Mouse (Mus musculus) embryo, embryonic 10.5 days (tissue): ENCODE measurements at regions not wholly inside any gene's neighbourhood (a gene's known extent, or its start where the extent isn't known, plus 50 kb on each side); places are given as distances from the start of the nearest gene placed in this dataset.
A peak's percentile ranks its signal among the peaks of the same experiment; 100 is the strongest.

Source experiments
- DNase-seq: peaks from one replicate; pipeline ENCODE4 v3.0.0-alpha.2; 2015; ENCODE audit warnings: low spot score

GRCm38 (mm10) chr14:47857731-47858556, 209.7 kb downstream of the Ktn1 start:
- DNase-seq = no peak

DNA sequence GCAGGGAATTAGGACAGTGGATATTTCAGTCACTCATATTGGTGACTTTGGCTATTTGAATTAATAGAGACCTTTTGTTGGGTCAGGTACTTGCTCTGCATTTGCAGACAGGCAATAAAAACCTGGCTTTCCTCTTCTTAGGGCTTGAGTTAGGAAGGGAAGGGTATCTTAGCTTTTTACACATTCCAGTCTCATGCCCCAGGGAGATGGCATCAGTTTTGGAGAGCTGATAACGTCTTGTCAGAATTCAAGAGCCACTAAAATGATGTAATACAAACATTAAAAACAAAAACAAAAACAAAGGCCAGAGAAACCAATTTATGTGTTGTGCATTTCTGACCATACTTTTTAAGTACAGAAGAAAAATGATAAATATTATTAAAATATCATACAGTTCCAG, 214.3 kb downstream of the Ktn1 start:
- no peak for DNase-seq

GRCm38 (mm10) chr14:47863067-47863466, 214.8 kb downstream of the Ktn1 start:
- no peak for DNase-seq

DNA sequence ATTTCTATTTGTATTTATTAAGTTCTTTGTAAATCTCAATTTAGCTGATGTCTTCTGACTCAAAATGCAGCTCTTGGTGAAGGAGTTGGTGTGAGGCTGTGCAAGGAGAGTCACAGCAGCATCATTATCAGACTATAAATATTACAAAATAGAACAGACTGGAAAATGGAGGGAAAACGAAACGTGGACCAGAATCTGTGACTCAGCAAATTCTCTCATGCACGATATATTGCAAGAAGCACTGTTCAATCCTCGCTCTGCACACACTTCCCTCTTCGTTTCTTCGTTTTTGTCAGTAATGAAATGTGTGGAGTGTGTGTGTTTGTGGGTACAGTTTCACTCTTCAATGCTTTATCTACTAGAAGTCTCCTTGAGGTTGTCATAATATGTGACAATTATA, 215.5 kb downstream of the Ktn1 start:
- no peak for DNase-seq

GRCm38 (mm10) chr14:47867017-47867416, 218.8 kb downstream of the Ktn1 start:
- no peak for DNase-seq

- DNase-seq = no peak
These were observed 220.1 kb downstream of the Ktn1 start for GRCm38 (mm10) chr14:47868258-47868780.

- no peak for DNase-seq
These were observed 228.3 kb downstream of the Ktn1 start for GRCm38 (mm10) chr14:47876585-47876984.

- DNase-seq = no peak
These were observed 228.9 kb downstream of the Ktn1 start for GRCm38 (mm10) chr14:47877167-47877566.

DNA sequence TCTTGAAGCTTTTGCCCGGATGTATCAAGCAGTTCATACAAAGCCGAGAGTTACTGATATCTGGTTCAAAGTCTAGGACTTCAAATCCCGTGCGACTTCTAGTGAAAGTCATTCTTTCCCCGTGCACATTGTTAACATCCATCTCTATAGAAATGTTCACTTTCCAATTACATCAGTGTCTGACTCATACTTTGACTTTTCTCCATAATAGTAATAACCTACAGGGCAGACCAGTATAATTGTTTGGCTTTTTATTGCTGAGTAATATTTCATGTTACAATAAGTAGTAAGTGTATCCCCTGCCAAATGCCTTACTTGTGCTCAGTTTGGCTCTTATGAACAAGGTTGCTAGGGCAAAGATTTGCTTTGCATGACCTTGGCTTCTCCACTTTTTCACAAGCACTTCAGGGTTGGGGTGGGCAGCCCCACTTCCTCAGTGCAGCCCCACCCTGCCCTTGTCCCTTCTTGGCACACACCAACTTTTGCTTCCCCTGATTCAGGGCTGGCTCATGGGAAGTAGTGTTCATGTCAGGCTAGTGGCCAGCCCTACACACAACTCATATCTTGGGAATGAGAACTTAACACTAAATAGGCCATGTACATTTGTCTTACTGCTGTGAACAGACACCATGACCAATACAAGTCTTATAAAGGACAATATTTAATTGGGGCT, 229.7 kb downstream of the Ktn1 start:
- DNase-seq = no peak

- DNase-seq = no peak
These were observed 235.3 kb upstream of the Peli2 start for GRCm38 (mm10) chr14:47885326-47885725.

- no peak for DNase-seq
These were observed 230.1 kb upstream of the Peli2 start for GRCm38 (mm10) chr14:47890251-47891198.

GRCm38 (mm10) chr14:47896581-47896980, 224.0 kb upstream of the Peli2 start:
- DNase-seq = no peak

DNA sequence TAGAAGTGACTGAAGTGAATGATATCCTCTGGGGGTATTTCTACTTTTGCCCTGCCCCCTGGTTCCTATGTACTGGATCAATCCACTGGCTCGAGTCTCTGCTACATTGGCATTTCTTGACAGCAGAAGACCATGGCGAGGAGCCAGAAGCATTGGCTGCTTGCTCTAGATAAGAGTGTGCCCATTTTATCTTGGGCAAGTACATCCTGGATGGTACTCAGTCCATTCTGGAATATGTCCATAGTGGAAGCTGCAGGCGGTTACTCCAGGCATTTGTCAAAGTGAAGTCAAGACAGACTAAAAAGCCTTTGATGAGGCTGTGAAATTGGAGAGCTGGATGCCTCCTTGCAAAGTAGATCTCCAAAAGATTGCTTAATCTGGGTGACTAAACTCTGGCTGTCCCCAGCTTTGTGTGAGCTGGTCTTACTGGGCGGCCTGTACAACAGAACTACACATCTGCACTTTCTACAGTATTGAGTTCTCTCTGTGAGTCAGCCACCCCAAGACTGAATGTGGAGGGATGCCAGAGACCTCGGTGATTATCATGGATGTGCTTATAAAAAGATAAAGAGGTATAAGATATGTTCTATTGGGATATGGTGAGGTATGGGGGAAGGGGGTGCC, 222.6 kb upstream of the Peli2 start:
- DNase-seq = no peak

DNA sequence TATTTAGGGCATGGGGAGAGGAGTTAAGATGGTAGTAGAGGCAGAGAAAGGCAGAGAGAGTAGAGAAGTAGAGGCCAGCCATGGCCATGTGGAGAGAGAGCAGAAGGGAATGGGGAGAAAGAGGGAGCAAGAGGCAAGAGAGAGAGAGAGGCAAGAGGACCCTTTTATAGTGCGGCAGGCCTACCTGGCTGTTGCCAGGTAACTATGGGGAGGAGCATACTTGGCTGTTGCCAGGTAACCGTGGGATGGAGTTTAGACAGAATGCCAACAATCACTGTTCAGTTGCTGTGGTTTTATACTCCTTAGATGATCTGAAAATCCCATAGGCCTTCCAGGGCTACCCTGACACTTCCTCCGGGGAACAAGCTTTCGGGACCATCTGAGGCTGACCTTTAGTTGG, 222.0 kb upstream of the Peli2 start:
- no peak for DNase-seq

- DNase-seq = no peak
These were observed 215.3 kb upstream of the Peli2 start for GRCm38 (mm10) chr14:47905334-47905733.

GRCm38 (mm10) chr14:47909129-47909528, 211.5 kb upstream of the Peli2 start:
- DNase-seq = no peak

DNA sequence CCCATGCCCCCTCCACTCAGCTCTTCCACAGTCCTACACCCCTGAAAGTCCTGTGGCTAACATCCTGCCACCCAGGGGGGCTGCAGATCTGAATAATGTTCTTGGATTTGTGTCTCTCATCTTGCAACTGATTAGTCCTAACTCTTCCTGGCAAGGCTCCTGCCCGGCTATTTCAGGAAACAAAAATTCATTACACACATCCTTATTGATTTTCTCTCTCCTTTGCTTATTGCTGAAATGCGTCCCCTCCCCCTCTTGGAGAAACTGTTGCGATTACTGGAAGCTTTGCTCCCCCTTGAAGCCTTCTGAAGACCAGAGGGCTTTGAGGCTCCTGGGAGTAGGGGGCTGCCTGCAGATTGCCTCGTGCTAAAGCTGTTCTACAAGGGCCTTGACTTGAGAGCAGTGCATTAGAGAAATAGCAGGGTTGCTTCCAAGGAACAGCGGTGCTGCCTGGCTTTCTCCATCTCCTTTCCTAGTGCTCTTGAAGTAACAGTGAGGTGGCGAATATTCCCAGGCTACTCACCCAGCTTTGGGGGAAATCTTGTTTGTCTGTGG, 209.8 kb upstream of the Peli2 start:
- DNase-seq = peak; percentile 13

- no peak for DNase-seq
These were observed 208.8 kb upstream of the Peli2 start for GRCm38 (mm10) chr14:47911546-47912545.

GRCm38 (mm10) chr14:47915621-47916020, 205.0 kb upstream of the Peli2 start:
- no peak for DNase-seq
